Mouse (Mus musculus) thymus, adult 2 months (tissue): ENCODE results near the gene Ahcy.

ENCODE experiments used
- CTCF ChIP-seq: fragments of 200-500 bp; IDR thresholded peaks from 2 replicates; pipeline ENCODE4 v1.5.1; 2012; ENCODE audit warnings: mild to moderate bottlenecking, control low read depth, low read length, moderate library complexity, borderline replicate concordance; ENCODE audit not compliant: control insufficient read depth, poor library complexity, insufficient read depth; ENCODE audit errors: extremely low read depth
- POLR2A ChIP-seq: fragments of 200-500 bp; IDR thresholded peaks from 2 replicates; pipeline ENCODE4 v1.6.1; 2012; ENCODE audit warnings: mild to moderate bottlenecking, low read length, control low read depth, moderate library complexity; ENCODE audit not compliant: control insufficient read depth, poor library complexity, insufficient read depth; ENCODE audit errors: extremely low read depth

- TF ChIP-seq POLR2A = no peak
- TF ChIP-seq CTCF = no peak
Measured at GRCm38 (mm10) chr2:155039956-155040355, 34.3 kb downstream of the Ahcy start.
